Mouse (Mus musculus) spleen, adult 2 months (tissue): ENCODE measurements at regions not wholly inside any gene's neighbourhood (a gene's known extent, or its start where the extent isn't known, plus 50 kb on each side); places are given as distances from the start of the nearest gene placed in this dataset.

ENCODE experiments used
- DNase-seq, 2 experiments: peaks; one replicate each; pipeline versions ENCODE4 v3.0.0 to v3.0.0-alpha.2; 2012 to 2021; ENCODE audit warnings: low spot score in 2 of 2, low read depth in 1 of 2
- H3K27ac ChIP-seq: fragments of 200-500 bp; 2 replicates; pipeline ENCODE4 v1.5.1; 2012; ENCODE audit warnings: low read length, inconsistent platforms; ENCODE audit not compliant: insufficient read depth
- H3K27me3 ChIP-seq: fragments of 200-500 bp; 2 replicates; pipeline ENCODE4 v1.6.1; 2012; ENCODE audit warnings: mild to moderate bottlenecking, moderate library complexity, low read length, inconsistent platforms; ENCODE audit not compliant: control insufficient read depth, insufficient read depth
- H3K36me3 ChIP-seq: fragments of 200-500 bp; 2 replicates; pipeline ENCODE4 v1.6.1; 2012; ENCODE audit warnings: mild to moderate bottlenecking, low read length, inconsistent platforms; ENCODE audit not compliant: control insufficient read depth, insufficient read depth
- H3K4me1 ChIP-seq: fragments of 200-500 bp; 2 replicates; pipeline ENCODE4 v1.6.1; 2011; ENCODE audit warnings: inconsistent platforms; ENCODE audit not compliant: control insufficient read depth, insufficient read depth, insufficient read length
- H3K4me3 ChIP-seq: fragments of 200-500 bp; 2 replicates; pipeline ENCODE4 v1.5.1; 2011; ENCODE audit warnings: mild to moderate bottlenecking, inconsistent platforms; ENCODE audit not compliant: insufficient read depth, insufficient read length; ENCODE audit errors: extremely low read depth
- CTCF ChIP-seq: fragments of 200-500 bp; IDR thresholded peaks from 2 replicates; pipeline ENCODE4 v1.5.1; 2011; ENCODE audit warnings: mild to moderate bottlenecking, inconsistent platforms; ENCODE audit not compliant: insufficient read depth, insufficient read length, insufficient replicate concordance; ENCODE audit errors: extremely low read depth
- POLR2A ChIP-seq: fragments of 200-500 bp; IDR thresholded peaks from 2 replicates; pipeline ENCODE4 v1.6.1; 2011; ENCODE audit warnings: low read depth, low read length, inconsistent platforms
- WGBS: fragments of 180-500 bp; shearing (Covaris S2); methylation state at CpG from one replicate; pipeline ENCODE4 v1.1.7; 2018; 5-methylcytosine and 5-hydroxymethylcytosine counted together

- peak in 1 of 2 experiments; percentile 9 for DNase-seq
- no peaks in the 10 kb centered on the region for H3K36me3 ChIP-seq
- no peaks in the 10 kb centered on the region for H3K27me3 ChIP-seq
- no peak overlapping the region for H3K27ac ChIP-seq
- WGBS: 19% methylated on average over 1 of the region's 1 CpGs
- TF ChIP-seq POLR2A (no peak), CTCF (peak; percentile 47; the same call in 1 of the 2 replicates)
- H3K4me3 ChIP-seq: no peak overlapping the region
- H3K4me1 ChIP-seq: no peaks in the 10 kb centered on the region
These were observed 821.2 kb downstream of the Gm9195 start for GRCm38 (mm10) chr14:71670435-71670834.

GRCm38 (mm10) chr14:71666656-71667055 lies 825.0 kb downstream of the Gm9195 start:
- Histone ChIP-seq H3K36me3 (no peaks in the 10 kb centered on the region), H3K27ac (no peak overlapping the region), H3K27me3 (no peaks in the 10 kb centered on the region), H3K4me1 (no peaks in the 10 kb centered on the region), H3K4me3 (no peak overlapping the region)
- TF ChIP-seq POLR2A (no peak), CTCF (no peak)
- WGBS: 83% methylated on average over 1 of the region's 1 CpGs
- no peak for DNase-seq

GRCm38 (mm10) chr14:71660166-71660565 lies 831.5 kb downstream of the Gm9195 start:
- H3K4me1 ChIP-seq: no peaks in the 10 kb centered on the region
- H3K4me3 ChIP-seq: no peak overlapping the region
- no peaks in the 10 kb centered on the region for H3K27me3 ChIP-seq
- TF ChIP-seq POLR2A: no peak
- TF ChIP-seq CTCF: no peak
- WGBS: 80% methylated on average over 2 of the region's 2 CpGs
- DNase-seq: no peak
- H3K36me3 ChIP-seq: no peaks in the 10 kb centered on the region
- H3K27ac ChIP-seq: no peak overlapping the region

GRCm38 (mm10) chr14:71654785-71655627 lies 836.6 kb downstream of the Gm9195 start:
- Histone ChIP-seq H3K27ac (no peak overlapping the region), H3K4me3 (no peak overlapping the region), H3K27me3 (no peaks in the 10 kb centered on the region), H3K36me3 (no peaks in the 10 kb centered on the region), H3K4me1 (no peaks in the 10 kb centered on the region)
- TF ChIP-seq CTCF (no peak), POLR2A (no peak)
- WGBS: 82% methylated on average over 3 of the region's 3 CpGs
- no peak for DNase-seq

GRCm38 (mm10) chr14:71642536-71642935 lies 849.1 kb downstream of the Gm9195 start:
- 96% methylated on average over 1 of the region's 1 CpGs for WGBS
- Histone ChIP-seq H3K36me3 (no peaks in the 10 kb centered on the region), H3K4me1 (no peaks in the 10 kb centered on the region), H3K4me3 (no peak overlapping the region), H3K27me3 (no peaks in the 10 kb centered on the region), H3K27ac (no peak overlapping the region)
- DNase-seq: no peak
- no peak for TF ChIP-seq CTCF
- no peak for TF ChIP-seq POLR2A

- Histone ChIP-seq H3K36me3 (no peaks in the 10 kb centered on the region), H3K27me3 (no peaks in the 10 kb centered on the region), H3K4me1 (no peaks in the 10 kb centered on the region), H3K27ac (no peak overlapping the region), H3K4me3 (no peak overlapping the region)
- DNase-seq: no peak
- TF ChIP-seq CTCF (no peak), POLR2A (no peak)
- WGBS: 73% methylated on average over 1 of the region's 1 CpGs
These were observed 852.6 kb downstream of the Gm9195 start for GRCm38 (mm10) chr14:71639083-71639482.

- no peaks in the 10 kb centered on the region for H3K27me3 ChIP-seq
- no peaks in the 10 kb centered on the region for H3K36me3 ChIP-seq
- DNase-seq: no peak
- TF ChIP-seq CTCF: no peak
- TF ChIP-seq POLR2A: no peak
- no peak overlapping the region for H3K27ac ChIP-seq
- H3K4me1 ChIP-seq: no peaks in the 10 kb centered on the region
- 88% methylated on average over 1 of the region's 1 CpGs for WGBS
- H3K4me3 ChIP-seq: no peak overlapping the region
These were observed 856.5 kb downstream of the Gm9195 start for GRCm38 (mm10) chr14:71635091-71635490.
